Mouse (Mus musculus): ENCODE measurements around the gene Gm609. TPM values are rescaled to one million over a fixed set of nuclear protein-coding genes. Genes with fewer than 3 reads are reported as not detected.

Gene Gm609
- polyA plus RNA-seq, 1 experiment from 2014 or later: 0.05 TPM

DNA sequence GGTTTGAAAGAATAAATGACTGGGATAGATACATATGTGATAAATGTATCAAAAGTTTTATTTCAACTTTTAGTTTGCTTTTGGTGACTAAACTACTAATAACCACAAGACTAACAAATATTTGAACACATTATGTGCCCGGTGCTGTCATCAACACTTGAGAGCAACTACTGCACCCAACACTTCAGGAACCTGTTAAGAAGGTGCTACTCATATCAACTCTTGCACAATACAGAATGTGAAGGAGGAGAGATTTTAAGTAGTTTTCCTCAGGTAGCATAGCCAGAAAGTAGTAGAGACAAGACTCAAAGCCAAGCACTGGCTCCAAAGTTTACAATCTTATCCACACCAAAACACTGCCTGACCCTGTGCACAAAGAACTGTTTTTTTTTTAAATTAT lies 90.7 kb downstream of the Gm609 start:
- H3K9me3 ChIP-seq (replicated peaks; ENCODE audit: control insufficient read depth, low read length): no peaks in the 10 kb centered on the region
- 74% methylated on average over 1 of the region's 1 CpGs for WGBS (ENCODE audit: insufficient replicate concordance)
- ATAC-seq (ENCODE audit: low read depth): no peak
- H3K36me3 ChIP-seq (ENCODE audit: control insufficient read depth, insufficient read depth): no peaks in the 10 kb centered on the region
- no peaks in the 10 kb centered on the region for H3K4me1 ChIP-seq (ENCODE audit: control insufficient read depth, low read depth, low read length)
- no peak overlapping the region for H3K9ac ChIP-seq (ENCODE audit: low read depth, low read length)
- no peak overlapping the region for H3K27ac ChIP-seq (ENCODE audit: low read length)
- no peak overlapping the region for H3K4me2 ChIP-seq (ENCODE audit: low read depth, low read length)
- no peak overlapping the region for H3K4me3 ChIP-seq (ENCODE audit: low read depth, low read length)
- H3K27me3 ChIP-seq (ENCODE audit: control insufficient read depth, insufficient read depth, low read depth, low read length): no peaks in the 10 kb centered on the region

DNA sequence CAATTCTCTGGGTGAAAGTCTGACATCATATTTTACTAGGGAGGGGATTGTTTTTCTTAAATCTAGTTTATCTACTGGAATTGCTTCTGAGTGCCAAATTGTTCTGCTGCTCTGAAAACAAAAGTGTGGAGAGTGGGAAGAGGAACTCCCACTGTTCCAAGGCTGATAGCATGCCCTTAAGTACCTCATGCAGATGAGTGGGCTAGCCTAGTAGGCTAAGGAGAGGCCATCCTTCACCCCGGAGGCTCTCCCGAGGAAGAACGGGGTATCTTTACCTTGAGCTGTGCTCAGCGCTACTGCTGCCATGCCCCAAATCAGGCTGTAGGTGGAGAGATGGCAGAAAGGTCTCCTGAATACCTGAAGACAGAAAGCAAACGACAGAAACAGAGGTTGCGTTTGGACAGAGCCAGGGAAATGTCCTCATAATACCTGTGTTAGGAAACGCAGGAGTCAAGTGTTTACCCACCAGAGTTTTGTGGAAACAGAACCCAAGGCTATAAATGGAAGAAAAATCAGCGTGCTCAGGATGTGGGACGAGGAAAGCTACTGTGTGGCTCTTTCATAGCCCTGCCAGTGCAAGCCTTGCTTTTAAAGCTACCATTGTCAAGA lies 92.7 kb downstream of the Gm609 start:
- H3K36me3 ChIP-seq (ENCODE audit: control insufficient read depth, insufficient read depth): no peaks in the 10 kb centered on the region
- no peaks in the 10 kb centered on the region for H3K27me3 ChIP-seq (ENCODE audit: control insufficient read depth, insufficient read depth, low read depth, low read length)
- no peak for ATAC-seq (ENCODE audit: low read depth)
- WGBS (ENCODE audit: insufficient replicate concordance): 46% methylated on average over 9 of the region's 9 CpGs
- no peak overlapping the region for H3K9ac ChIP-seq (ENCODE audit: low read depth, low read length)
- H3K4me3 ChIP-seq (ENCODE audit: low read depth, low read length): no peak overlapping the region
- no peak overlapping the region for H3K27ac ChIP-seq (ENCODE audit: low read length)
- no peak overlapping the region for H3K4me2 ChIP-seq (ENCODE audit: low read depth, low read length)
- H3K9me3 ChIP-seq (replicated peaks; ENCODE audit: control insufficient read depth, low read length): no peaks in the 10 kb centered on the region
- no peaks in the 10 kb centered on the region for H3K4me1 ChIP-seq (ENCODE audit: control insufficient read depth, low read depth, low read length)

GRCm38 (mm10) chr16:45399411-45399810 lies 93.4 kb downstream of the Gm609 start:
- Histone ChIP-seq H3K9ac (ENCODE audit: low read depth, low read length) (no peak overlapping the region), H3K36me3 (ENCODE audit: control insufficient read depth, insufficient read depth) (no peaks in the 10 kb centered on the region), H3K4me1 (ENCODE audit: control insufficient read depth, low read depth, low read length) (no peaks in the 10 kb centered on the region), H3K27me3 (ENCODE audit: control insufficient read depth, insufficient read depth, low read depth, low read length) (no peaks in the 10 kb centered on the region), H3K4me2 (ENCODE audit: low read depth, low read length) (no peak overlapping the region), H3K4me3 (ENCODE audit: low read depth, low read length) (no peak overlapping the region), H3K9me3 (replicated peaks; ENCODE audit: control insufficient read depth, low read length) (no peaks in the 10 kb centered on the region), H3K27ac (ENCODE audit: low read length) (no peak overlapping the region)
- no peak for ATAC-seq (ENCODE audit: low read depth)
- WGBS (ENCODE audit: insufficient replicate concordance): 58% methylated on average over 3 of the region's 3 CpGs

DNA sequence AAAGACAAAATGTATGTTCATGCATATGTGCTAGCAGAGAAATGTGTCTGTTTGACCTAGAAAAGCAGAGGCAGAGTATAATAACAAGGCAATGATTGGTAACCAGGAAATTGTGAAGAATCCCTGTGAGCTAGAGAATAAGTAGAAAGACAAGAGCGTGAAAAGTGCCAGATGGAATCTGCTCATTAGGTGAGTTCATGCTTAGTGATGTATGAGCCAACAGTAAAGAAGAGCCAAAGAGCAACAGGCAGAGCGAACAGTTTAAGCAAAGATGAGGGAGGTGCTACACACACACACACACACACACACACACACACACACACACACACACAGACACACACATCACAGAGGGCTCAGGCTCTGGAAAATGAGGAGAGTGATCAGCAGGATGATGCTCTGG lies 95.3 kb downstream of the Gm609 start:
- Histone ChIP-seq H3K4me1 (ENCODE audit: control insufficient read depth, low read depth, low read length) (no peaks in the 10 kb centered on the region), H3K36me3 (ENCODE audit: control insufficient read depth, insufficient read depth) (no peaks in the 10 kb centered on the region), H3K27me3 (ENCODE audit: control insufficient read depth, insufficient read depth, low read depth, low read length) (no peaks in the 10 kb centered on the region), H3K27ac (ENCODE audit: low read length) (no peak overlapping the region), H3K4me3 (ENCODE audit: low read depth, low read length) (no peak overlapping the region), H3K4me2 (ENCODE audit: low read depth, low read length) (no peak overlapping the region), H3K9ac (ENCODE audit: low read depth, low read length) (no peak overlapping the region), H3K9me3 (replicated peaks; ENCODE audit: control insufficient read depth, low read length) (no peaks in the 10 kb centered on the region)
- 66% methylated on average over 2 of the region's 2 CpGs for WGBS (ENCODE audit: insufficient replicate concordance)
- ATAC-seq (ENCODE audit: low read depth): no peak

GRCm38 (mm10) chr16:45392246-45392645 lies 100.5 kb downstream of the Gm609 start:
- 73% methylated on average over 6 of the region's 6 CpGs for WGBS (ENCODE audit: insufficient replicate concordance)
- H3K4me2 ChIP-seq (ENCODE audit: low read depth, low read length): no peak overlapping the region
- no peaks in the 10 kb centered on the region for H3K36me3 ChIP-seq (ENCODE audit: control insufficient read depth, insufficient read depth)
- no peaks in the 10 kb centered on the region for H3K9me3 ChIP-seq (replicated peaks; ENCODE audit: control insufficient read depth, low read length)
- no peak overlapping the region for H3K27ac ChIP-seq (ENCODE audit: low read length)
- H3K27me3 ChIP-seq (ENCODE audit: control insufficient read depth, insufficient read depth, low read depth, low read length): no peaks in the 10 kb centered on the region
- no peak overlapping the region for H3K9ac ChIP-seq (ENCODE audit: low read depth, low read length)
- no peak overlapping the region for H3K4me3 ChIP-seq (ENCODE audit: low read depth, low read length)
- no peak for ATAC-seq (ENCODE audit: low read depth)
- no peaks in the 10 kb centered on the region for H3K4me1 ChIP-seq (ENCODE audit: control insufficient read depth, low read depth, low read length)

- no peak overlapping the region for H3K27ac ChIP-seq (ENCODE audit: low read length)
- H3K36me3 ChIP-seq (ENCODE audit: control insufficient read depth, insufficient read depth): no peaks in the 10 kb centered on the region
- no peak for ATAC-seq (ENCODE audit: low read depth)
- 63% methylated on average over 3 of the region's 3 CpGs for WGBS (ENCODE audit: insufficient replicate concordance)
- H3K9ac ChIP-seq (ENCODE audit: low read depth, low read length): no peak overlapping the region
- no peak overlapping the region for H3K4me2 ChIP-seq (ENCODE audit: low read depth, low read length)
- H3K9me3 ChIP-seq (replicated peaks; ENCODE audit: control insufficient read depth, low read length): no peaks in the 10 kb centered on the region
- H3K4me3 ChIP-seq (ENCODE audit: low read depth, low read length): no peak overlapping the region
- no peaks in the 10 kb centered on the region for H3K27me3 ChIP-seq (ENCODE audit: control insufficient read depth, insufficient read depth, low read depth, low read length)
- H3K4me1 ChIP-seq (ENCODE audit: control insufficient read depth, low read depth, low read length): no peaks in the 10 kb centered on the region
These were observed 101.1 kb downstream of the Gm609 start for GRCm38 (mm10) chr16:45391680-45392079.

DNA sequence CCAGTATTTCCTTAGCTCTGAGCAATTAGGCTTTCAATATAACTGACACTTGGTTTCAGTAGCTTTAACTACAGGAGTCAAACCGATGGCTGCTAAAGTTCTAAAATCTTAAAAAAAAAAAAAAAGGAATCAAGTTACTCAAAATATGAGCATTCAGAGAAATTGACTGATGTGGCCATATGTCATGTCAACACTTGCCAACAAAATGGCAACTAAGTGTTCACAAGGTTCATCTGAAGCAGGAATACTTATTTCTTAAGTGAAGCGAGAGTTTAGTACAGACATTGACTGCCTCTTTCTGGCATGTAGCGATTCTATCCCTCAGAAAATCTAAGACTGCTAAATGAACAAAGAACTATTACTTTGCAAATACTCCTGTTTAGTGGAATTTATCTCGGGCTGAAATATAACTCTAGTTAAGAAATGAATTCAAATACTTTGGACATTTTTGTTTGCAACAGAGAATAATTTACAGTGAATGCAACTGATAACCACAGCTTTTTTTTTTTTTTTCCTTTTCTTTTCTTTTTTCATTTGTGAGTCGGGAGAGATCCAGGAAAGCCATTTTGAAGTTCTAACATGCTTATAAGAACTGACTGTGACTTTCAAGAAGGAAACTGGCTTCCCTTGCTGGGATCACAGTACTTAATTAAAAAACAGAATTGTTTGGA lies 102.3 kb downstream of the Gm609 start:
- Histone ChIP-seq H3K27ac (ENCODE audit: low read length) (no peak overlapping the region), H3K9me3 (replicated peaks; ENCODE audit: control insufficient read depth, low read length) (no peaks in the 10 kb centered on the region), H3K9ac (ENCODE audit: low read depth, low read length) (no peak overlapping the region), H3K4me1 (ENCODE audit: control insufficient read depth, low read depth, low read length) (no peaks in the 10 kb centered on the region), H3K27me3 (ENCODE audit: control insufficient read depth, insufficient read depth, low read depth, low read length) (no peaks in the 10 kb centered on the region), H3K4me3 (ENCODE audit: low read depth, low read length) (no peak overlapping the region), H3K4me2 (ENCODE audit: low read depth, low read length) (no peak overlapping the region), H3K36me3 (ENCODE audit: control insufficient read depth, insufficient read depth) (no peaks in the 10 kb centered on the region)
- WGBS (ENCODE audit: insufficient replicate concordance): 61% methylated on average over 5 of the region's 5 CpGs
- no peak for ATAC-seq (ENCODE audit: low read depth)

DNA sequence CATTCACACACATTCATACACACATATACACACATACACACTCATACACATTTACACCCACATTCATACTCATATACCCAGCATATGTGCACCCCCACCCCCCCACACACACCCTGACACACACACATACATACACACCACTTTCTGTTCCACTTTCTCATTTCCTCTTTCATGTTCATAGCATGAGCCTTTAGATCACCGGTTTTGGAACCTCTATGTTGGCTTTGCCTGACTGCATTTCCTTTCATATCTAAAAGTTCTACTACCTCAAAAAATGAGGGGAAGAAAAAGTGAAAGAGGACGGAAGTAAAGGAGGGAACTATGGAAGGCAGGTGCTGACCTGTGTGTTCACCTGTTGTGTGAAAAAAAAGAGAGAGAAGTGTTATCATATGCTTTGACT lies 102.9 kb downstream of the Gm609 start:
- Histone ChIP-seq H3K9me3 (replicated peaks; ENCODE audit: control insufficient read depth, low read length) (no peaks in the 10 kb centered on the region), H3K4me3 (ENCODE audit: low read depth, low read length) (no peak overlapping the region), H3K27ac (ENCODE audit: low read length) (no peak overlapping the region), H3K9ac (ENCODE audit: low read depth, low read length) (no peak overlapping the region), H3K4me1 (ENCODE audit: control insufficient read depth, low read depth, low read length) (no peaks in the 10 kb centered on the region), H3K27me3 (ENCODE audit: control insufficient read depth, insufficient read depth, low read depth, low read length) (no peaks in the 10 kb centered on the region), H3K36me3 (ENCODE audit: control insufficient read depth, insufficient read depth) (no peaks in the 10 kb centered on the region), H3K4me2 (ENCODE audit: low read depth, low read length) (no peak overlapping the region)
- no peak for ATAC-seq (ENCODE audit: low read depth)
- WGBS (ENCODE audit: insufficient replicate concordance): 35% methylated on average over 2 of the region's 2 CpGs

GRCm38 (mm10) chr16:45389041-45389440 lies 103.7 kb downstream of the Gm609 start:
- WGBS (ENCODE audit: insufficient replicate concordance): 61% methylated on average over 2 of the region's 2 CpGs
- no peaks in the 10 kb centered on the region for H3K36me3 ChIP-seq (ENCODE audit: control insufficient read depth, insufficient read depth)
- no peak overlapping the region for H3K9ac ChIP-seq (ENCODE audit: low read depth, low read length)
- no peaks in the 10 kb centered on the region for H3K9me3 ChIP-seq (replicated peaks; ENCODE audit: control insufficient read depth, low read length)
- H3K4me1 ChIP-seq (ENCODE audit: control insufficient read depth, low read depth, low read length): no peaks in the 10 kb centered on the region
- no peaks in the 10 kb centered on the region for H3K27me3 ChIP-seq (ENCODE audit: control insufficient read depth, insufficient read depth, low read depth, low read length)
- no peak overlapping the region for H3K4me3 ChIP-seq (ENCODE audit: low read depth, low read length)
- no peak overlapping the region for H3K4me2 ChIP-seq (ENCODE audit: low read depth, low read length)
- no peak overlapping the region for H3K27ac ChIP-seq (ENCODE audit: low read length)
- ATAC-seq (ENCODE audit: low read depth): no peak
